Mouse (Mus musculus) ES-E14 (cell line): ENCODE measurements around the gene Rnaset2a.
"Not testable (repeated sequence)": the region's sequence is repeated elsewhere in the genome, so short reads cannot be mapped to it uniquely, and the experiment has no call there.

ENCODE experiments used
- HCFC1 ChIP-seq: IDR thresholded peaks from 2 replicates; pipeline ENCODE4 v1.6.1; 2012; ENCODE audit warnings: low read length, inconsistent platforms, borderline replicate concordance; ENCODE audit not compliant: insufficient read depth
- MAFK ChIP-seq: IDR thresholded peaks from 2 replicates; pipeline ENCODE4 v1.6.1; 2014; ENCODE audit warnings: mild to moderate bottlenecking, low read depth, low read length, inconsistent platforms; ENCODE audit not compliant: insufficient read depth
- ZC3H11A ChIP-seq: IDR thresholded peaks from 2 replicates; pipeline ENCODE4 v1.6.1; 2012; ENCODE audit warnings: low read depth, mild to moderate bottlenecking, inconsistent platforms, low read length, borderline replicate concordance

GRCm38 (mm10) chr17:8167436-8167835, 19.5 kb upstream of the Rnaset2a start:
- not testable (repeated sequence) for TF ChIP-seq HCFC1, ZC3H11A, MAFK
